Mouse (Mus musculus): Measurements from ENCODE around the gene Tdrd3.

DNA sequence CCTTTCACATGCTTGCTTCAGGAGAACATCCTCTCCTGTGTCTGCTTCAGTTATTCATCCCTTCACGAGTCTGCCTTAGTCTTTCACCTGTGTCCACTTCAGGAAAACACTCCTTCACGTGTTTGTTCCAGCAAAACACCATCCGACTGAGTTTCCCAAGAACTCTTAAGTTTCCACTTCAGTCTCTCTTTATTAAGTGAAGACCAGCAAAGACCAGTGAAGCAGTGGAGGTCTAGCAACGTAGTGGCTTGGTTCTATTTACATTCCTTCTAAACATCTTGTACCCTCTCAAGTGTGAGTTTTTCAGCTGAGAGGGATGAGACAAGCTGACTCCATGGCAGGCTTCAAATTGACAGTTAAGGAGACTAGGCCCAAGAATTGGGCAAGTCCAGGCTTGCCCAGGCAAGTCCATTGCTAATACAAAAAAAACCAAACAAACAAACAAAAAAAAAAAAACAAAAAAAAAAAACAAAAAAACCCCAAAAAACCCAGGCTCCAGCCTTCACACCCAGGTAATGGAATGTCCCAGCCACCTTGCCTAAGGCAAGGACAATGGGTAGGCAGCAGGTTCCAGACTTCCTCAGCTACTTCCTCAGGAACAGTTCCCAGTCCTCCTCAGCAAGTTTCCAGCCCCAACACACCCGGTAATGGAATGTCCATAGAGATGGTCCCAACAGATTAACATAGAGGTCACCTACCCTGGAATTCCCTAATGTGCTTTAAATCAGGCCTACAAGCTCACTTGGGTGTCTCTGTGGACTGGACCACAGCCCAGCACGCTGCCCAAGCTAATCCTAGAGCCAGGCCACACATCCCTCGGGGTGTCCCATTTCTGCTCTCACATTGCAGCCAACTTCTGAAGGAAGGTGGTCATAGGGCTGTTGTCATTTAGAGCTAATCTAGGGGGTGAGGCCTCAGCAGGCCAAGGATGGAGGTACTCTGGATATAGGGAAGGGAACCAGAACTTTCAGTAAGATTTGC, 31.9 kb upstream of the Tdrd3 start:
- TF ChIP-seq CTCF (IDR thresholded peaks at IDR 0.05; ENCODE audit: borderline replicate concordance, control insufficient read depth, extremely low read depth, insufficient read depth, low read length, poor library complexity) (no peak), POLR2A (IDR thresholded peaks at IDR 0.05; ENCODE audit: control insufficient read depth, extremely low read depth, insufficient read depth, low read length, poor library complexity) (no peak)

Data from thymus, adult 2 months (tissue).